Mouse (Mus musculus): ENCODE results near the gene Vps33a. TPM values are rescaled to one million over a fixed set of nuclear protein-coding genes. Genes with fewer than 3 reads are reported as not detected.

Gene Vps33a
- total RNA-seq, 2 experiments from 2014 or later = 23.9 to 39.0 TPM

Other genes starting within 250 kb of the Vps33a start
- gene Bcl7a, start 229.2 kb downstream of the Vps33a start, total RNA-seq (2014; fragmentation: Nextera tagmentation) = 27.5 and 29.4 TPM in 2 replicates
- gene Bcl7a, start 229.2 kb downstream of the Vps33a start, total RNA-seq (2017) = 11.0 and 17.4 TPM in 2 replicates
- gene Mlxip, start 178.2 kb downstream of the Vps33a start, total RNA-seq (2014; fragmentation: Nextera tagmentation) = 46.9 and 52.3 TPM in 2 replicates
- gene Mlxip, start 178.2 kb downstream of the Vps33a start, total RNA-seq (2017) = 11.1 and 11.9 TPM in 2 replicates
- gene Lrrc43, start 83.7 kb downstream of the Vps33a start, total RNA-seq (2014; fragmentation: Nextera tagmentation) = not detected in 2 replicates
- not detected in 2 replicates for gene Lrrc43, start 83.7 kb downstream of the Vps33a start, total RNA-seq (2017)
- not detected in 2 replicates for gene Il31, start 83.5 kb downstream of the Vps33a start, total RNA-seq (2014; fragmentation: Nextera tagmentation)
- not detected in 2 replicates for gene Il31, start 83.5 kb downstream of the Vps33a start, total RNA-seq (2017)
- gene B3gnt4, start 62.6 kb downstream of the Vps33a start, total RNA-seq (2014; fragmentation: Nextera tagmentation) = not detected in 2 replicates
- gene B3gnt4, start 62.6 kb downstream of the Vps33a start, total RNA-seq (2017) = not detected in 2 replicates
- 29.0 and 61.6 TPM in 2 replicates for gene Diablo, start 48.9 kb downstream of the Vps33a start, total RNA-seq (2014; fragmentation: Nextera tagmentation)
- gene Diablo, start 48.9 kb downstream of the Vps33a start, total RNA-seq (2017) = 54.6 and 62.5 TPM in 2 replicates
- gene Gm49027, start 47.5 kb downstream of the Vps33a start, total RNA-seq (2014; fragmentation: Nextera tagmentation) = not detected in 2 replicates
- gene Gm49027, start 47.5 kb downstream of the Vps33a start, total RNA-seq (2017) = not detected in 2 replicates
- 41.7 and 56.0 TPM in 2 replicates for gene Clip1, start 111.6 kb upstream of the Vps33a start, total RNA-seq (2014; fragmentation: Nextera tagmentation)
- 63.4 and 65.9 TPM in 2 replicates for gene Clip1, start 111.6 kb upstream of the Vps33a start, total RNA-seq (2017)
- gene Zcchc8, start 148.1 kb upstream of the Vps33a start, total RNA-seq (2014; fragmentation: Nextera tagmentation) = 53.7 and 66.1 TPM in 2 replicates
- 53.5 and 80.9 TPM in 2 replicates for gene Zcchc8, start 148.1 kb upstream of the Vps33a start, total RNA-seq (2017)
- 118 TPM in 2 replicates for gene Rsrc2, start 176.4 kb upstream of the Vps33a start, total RNA-seq (2014; fragmentation: Nextera tagmentation)
- gene Rsrc2, start 176.4 kb upstream of the Vps33a start, total RNA-seq (2017) = 171 and 227 TPM in 2 replicates
- gene Kntc1, start 176.7 kb upstream of the Vps33a start, total RNA-seq (2014; fragmentation: Nextera tagmentation) = 63.0 and 74.9 TPM in 2 replicates
- gene Kntc1, start 176.7 kb upstream of the Vps33a start, total RNA-seq (2017) = 43.6 and 73.8 TPM in 2 replicates

Data from granulocyte monocyte progenitor cell, adult 5-6 weeks (primary cell).